19 mouse cellular contexts compared by ENCODE assay signal in genomic region chr8:66388693-66389092, GRCm38 (mm10).
DNase-seq lines count a peak whose midpoint lies in the region; ATAC-seq and TF ChIP-seq lines count a peak whose summit lies in the region.
"Had no signal": no experiment of that assay in that cellular context is flagged by ENCODE, and none has a peak within 500 bp of the region (broad histone marks: within the 10 kb centered on the region; RNA-seq: fewer than 3 reads in every experiment).

No protein-coding gene starts in this region.

- no peaks in the 10 kb centered on the region for H3K27me3 ChIP-seq in liver, adult 2 months (ENCODE audit: control insufficient read depth, insufficient read depth, low read length)
- no peaks in the 10 kb centered on the region for H3K27me3 ChIP-seq in liver, embryonic 12.5 days (replicated peaks)
- no peaks in the 10 kb centered on the region for H3K27me3 ChIP-seq in megakaryocyte, embryonic 14.5 days (replicated peaks)
- H3K27me3 ChIP-seq: embryonic facial prominence, embryonic 15.5 days; forebrain, embryonic 12.5 days; midbrain, embryonic 13.5 days; neural tube, embryonic 15.5 days had no signal

- H3K4me1 ChIP-seq in liver, adult 2 months (ENCODE audit: control insufficient read depth, insufficient read depth, low read length): no peaks in the 10 kb centered on the region
- H3K4me1 ChIP-seq in liver, embryonic 12.5 days: no peaks in the 10 kb centered on the region
- peaks cover 1% of the 10 kb centered on the region; the same call in 1 of the 2 replicates for H3K4me1 ChIP-seq in bone marrow, adult 2 months (ENCODE audit: control insufficient read depth, insufficient read depth, low read length)
- no peaks in the 10 kb centered on the region; the same call in 1 of the 2 replicates for H3K4me1 ChIP-seq in megakaryocyte, embryonic 14.5 days
- H3K4me1 ChIP-seq: embryonic facial prominence, embryonic 15.5 days; forebrain, embryonic 12.5 days; midbrain, embryonic 13.5 days; neural tube, embryonic 15.5 days had no signal

- H3K9me3 ChIP-seq in liver, embryonic 12.5 days (replicated peaks): no peaks in the 10 kb centered on the region
- no peaks in the 10 kb centered on the region for H3K9me3 ChIP-seq in megakaryocyte, embryonic 14.5 days
- H3K9me3 ChIP-seq: embryonic facial prominence, embryonic 15.5 days; forebrain, embryonic 12.5 days; midbrain, embryonic 13.5 days; neural tube, embryonic 15.5 days had no signal

- 78% methylated on average over 2 of the region's 2 CpGs for WGBS in liver, adult 2 months
- WGBS in liver, embryonic 12.5 days (ENCODE audit: insufficient replicate concordance): 46% methylated on average over 2 of the region's 2 CpGs
- 38% methylated on average over 2 of the region's 2 CpGs for WGBS in bone marrow, adult 2 months

- no peak overlapping the region for H3K4me2 ChIP-seq in liver, embryonic 12.5 days
- H3K4me2 ChIP-seq: embryonic facial prominence, embryonic 15.5 days; forebrain, embryonic 12.5 days; midbrain, embryonic 13.5 days; neural tube, embryonic 15.5 days had no signal

- no peak overlapping the region for H3K9ac ChIP-seq in liver, adult 2 months (ENCODE audit: low read depth, low read length)
- no peak overlapping the region for H3K9ac ChIP-seq in liver, embryonic 12.5 days
- H3K9ac ChIP-seq: embryonic facial prominence, embryonic 15.5 days; forebrain, embryonic 12.5 days; midbrain, embryonic 13.5 days; neural tube, embryonic 15.5 days had no signal

- H3K36me3 ChIP-seq in liver, adult 2 months (ENCODE audit: control insufficient read depth, insufficient read depth, low read length): no peaks in the 10 kb centered on the region
- H3K36me3 ChIP-seq in liver, embryonic 12.5 days: no peaks in the 10 kb centered on the region
- no peaks in the 10 kb centered on the region for H3K36me3 ChIP-seq in megakaryocyte, embryonic 14.5 days (replicated peaks; ENCODE audit: low read length)
- H3K36me3 ChIP-seq: embryonic facial prominence, embryonic 15.5 days; forebrain, embryonic 12.5 days; midbrain, embryonic 13.5 days; neural tube, embryonic 15.5 days had no signal

- H3K27ac ChIP-seq in liver, adult 2 months (replicated peaks; ENCODE audit: insufficient read depth, low read depth, low read length): no peak overlapping the region
- H3K27ac ChIP-seq in liver, embryonic 12.5 days: no peak overlapping the region
- H3K27ac ChIP-seq in bone marrow, adult 2 months (ENCODE audit: control insufficient read depth, insufficient read depth, low read depth, low read length, poor library complexity): no peak overlapping the region
- H3K27ac ChIP-seq: embryonic facial prominence, embryonic 15.5 days; forebrain, embryonic 12.5 days; heart, adult 2 months; midbrain, embryonic 13.5 days; neural tube, embryonic 15.5 days had no signal

- TF ChIP-seq POLR2A in liver, adult 2 months (IDR thresholded peaks at IDR 0.05; ENCODE audit: extremely low read depth, insufficient read depth, low read length): no peak
- no peak for TF ChIP-seq POLR2A in bone marrow, adult 2 months (IDR thresholded peaks at IDR 0.05; ENCODE audit: borderline replicate concordance, control insufficient read depth, low read depth, low read length)

- intact Hi-C loops in left cerebral cortex, postnatal 36 days (cut with DNase I): no loop called here

- DNase-seq in gastrocnemius, adult 18-20 months (ENCODE audit: low spot score): peak; percentile 7
- DNase-seq in gastrocnemius, postnatal 25 days: no peak
- DNase-seq in liver, adult 2 months (ENCODE audit: extremely low read depth, low read depth, low spot score): peak; percentile 18
- no peak for DNase-seq in left cerebral cortex, postnatal 36 days (ENCODE audit: low spot score in 2 of 2)
- no peak for DNase-seq in yolk sac, embryonic 10.5 days (ENCODE audit: low spot score)
- DNase-seq: cerebellum, postnatal 10 days; embryo, embryonic 11 days; kidney, adult 18-20 months; lung, postnatal 14 days; thymus, adult 2 months had no signal

- no peak for ATAC-seq in liver, embryonic 12.5 days
- ATAC-seq: midbrain, embryonic 13.5 days had no signal

- no peak overlapping the region for H3K4me3 ChIP-seq in liver, adult 2 months (ENCODE audit: insufficient read depth, low read depth, low read length)
- H3K4me3 ChIP-seq in liver, embryonic 12.5 days: no peak overlapping the region
- peak overlapping the region; percentile 67 for H3K4me3 ChIP-seq in bone marrow, adult 2 months (replicated peaks; ENCODE audit: control insufficient read depth, low read depth, low read length)
- H3K4me3 ChIP-seq in megakaryocyte, embryonic 14.5 days (replicated peaks): peak overlapping the region; percentile 59
- H3K4me3 ChIP-seq: embryonic facial prominence, embryonic 15.5 days; forebrain, embryonic 12.5 days; heart, adult 2 months; midbrain, embryonic 13.5 days; myocyte; neural tube, embryonic 15.5 days had no signal

- no peaks in the 10 kb centered on the region for H3K79me2 ChIP-seq in liver, adult 2 months (ENCODE audit: control insufficient read depth, insufficient read depth, low read length)

- no peak for TF ChIP-seq CTCF in liver, adult 2 months (IDR thresholded peaks at IDR 0.05; ENCODE audit: low read depth, low read length)
- no peak for TF ChIP-seq CTCF in bone marrow, adult 2 months (IDR thresholded peaks at IDR 0.05; ENCODE audit: control insufficient read depth, insufficient read depth, low read length)

Comparison
In these comparisons a context has a peak if more than half of its experiments do, and no peak if none do; other contexts are left out.
1. DNase-seq: peak in gastrocnemius, adult 18-20 months (single experiment) and liver, adult 2 months (single experiment); none in gastrocnemius, postnatal 25 days (single experiment), left cerebral cortex, postnatal 36 days (0 of 2) and yolk sac, embryonic 10.5 days (single experiment).
2. H3K4me3 ChIP-seq: peak in bone marrow, adult 2 months (single experiment) and megakaryocyte, embryonic 14.5 days (single experiment); none in liver, adult 2 months (single experiment) and liver, embryonic 12.5 days (single experiment).